Mouse (Mus musculus) intestine, postnatal 0 days (tissue): ENCODE measurements around the gene Cntnap5a. TPM values are rescaled to one million over a fixed set of nuclear protein-coding genes. Genes with fewer than 3 reads are reported as not detected.

ENCODE experiments used
- ATAC-seq: fragments of 200-750 bp; cut with Nextera tagmentation; 2 replicates; pipeline ENCODE4 v1.8.0; 2017; ENCODE audit warnings: mild to moderate bottlenecking, moderate TSS enrichment, moderate library complexity
- H3K27ac ChIP-seq: fragments of 300-500 bp; sonication (generic); 2 replicates; pipeline ENCODE4 v1.5.1; 2014; ENCODE audit warnings: mild to moderate bottlenecking, low read depth, low read length, moderate library complexity
- H3K27me3 ChIP-seq: fragments of 300-500 bp; sonication (generic); replicated peaks from 2 replicates; pipeline ENCODE4 v1.6.1; 2014; ENCODE audit warnings: low read length, mixed read lengths; ENCODE audit not compliant: control insufficient read depth, insufficient read depth
- H3K36me3 ChIP-seq: fragments of 300-500 bp; sonication (generic); 2 replicates; pipeline ENCODE4 v1.6.1; 2014; ENCODE audit warnings: mild to moderate bottlenecking, moderate library complexity; ENCODE audit not compliant: control insufficient read depth, insufficient read depth
- H3K4me1 ChIP-seq: fragments of 300-500 bp; sonication (generic); replicated peaks from 2 replicates; pipeline ENCODE4 v1.6.1; 2014; ENCODE audit warnings: antibody characterized with exemption, low read length, mixed read lengths; ENCODE audit not compliant: control insufficient read depth, insufficient read depth
- H3K4me2 ChIP-seq: fragments of 300-500 bp; sonication (generic); replicated peaks from 2 replicates; pipeline ENCODE4 v1.6.1; 2014; ENCODE audit warnings: low read depth, mild to moderate bottlenecking, moderate library complexity
- H3K4me3 ChIP-seq: fragments of 300-500 bp; sonication (generic); 2 replicates; pipeline ENCODE4 v1.5.1; 2014; ENCODE audit warnings: low read depth, low read length
- H3K9ac ChIP-seq: fragments of 300-500 bp; sonication (generic); 2 replicates; pipeline ENCODE4 v1.6.1; 2014; ENCODE audit warnings: mild to moderate bottlenecking, low read depth, low read length
- H3K9me3 ChIP-seq: fragments of 300-500 bp; sonication (generic); 2 replicates; pipeline ENCODE4 v1.6.1; 2016; ENCODE audit warnings: mixed run types; ENCODE audit not compliant: control insufficient read depth
- CTCF ChIP-seq: sonication (generic); IDR thresholded peaks from 2 replicates; pipeline ENCODE4 v1.5.1; 2016; ENCODE audit warnings: low read depth, mild to moderate bottlenecking, control low read depth, antibody characterized with exemption, moderate library complexity
- WGBS: fragments of 180-500 bp; shearing (Covaris S2); extraction: QIAGEN DNeasy Blood & Tissue Kit; methylation state at CpG from one replicate; pipeline ENCODE4 v1.1.7; 2014; 5-methylcytosine and 5-hydroxymethylcytosine counted together
- microRNA-seq: library from miRNA; unstranded; fragments of <30 nt; microRNA quantifications from one replicate; pipeline ENCODE4, GENCODE M21; 2016
- polyA plus RNA-seq: library from polyadenylated mRNA; unstranded; fragments of >200 nt; fragmentation: Nextera tagmentation; extraction: Ambion mirVana; gene quantifications from 2 replicates; pipeline ENCODE4 v1.2.1, GENCODE M21; 2015

Cntnap5a gene
- polyA plus RNA-seq, 1 experiment from 2014 or later: 0.07 TPM

DNA sequence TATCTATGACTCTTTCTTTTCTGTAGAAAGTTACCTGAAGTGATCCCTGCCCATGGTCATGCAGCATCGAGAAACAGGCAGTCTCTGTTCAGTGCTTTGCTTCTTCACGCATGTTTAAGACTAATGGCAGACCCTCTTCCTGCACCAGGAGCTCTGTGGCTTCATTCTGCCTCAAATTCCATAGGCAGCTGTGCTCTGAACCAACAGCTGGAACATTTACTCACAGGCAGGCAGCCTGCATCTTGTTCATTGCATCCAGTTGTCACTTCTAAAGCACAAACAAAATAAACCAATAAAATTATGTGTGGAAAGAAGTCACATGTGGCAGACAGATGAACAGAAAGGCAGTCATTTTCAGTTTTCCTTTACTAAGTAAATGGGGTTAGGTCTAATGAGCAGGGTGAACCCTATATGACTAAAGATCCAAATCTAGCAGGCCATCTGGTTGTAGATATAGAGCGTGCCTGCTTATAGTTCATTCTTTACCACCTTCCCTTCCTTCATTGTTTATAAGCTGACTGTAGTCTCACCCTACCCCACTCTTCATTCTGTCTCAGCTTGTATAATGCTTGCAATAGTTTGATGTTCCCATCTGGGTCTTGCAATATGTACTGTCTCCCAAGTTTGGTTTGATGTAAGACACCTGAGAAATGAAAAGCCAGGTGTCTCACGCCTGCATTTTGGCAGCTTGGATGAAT lies 893.6 kb downstream of the Cntnap5a start:
- ATAC-seq: no peak
- 62% methylated on average over 4 of the region's 4 CpGs for WGBS

DNA sequence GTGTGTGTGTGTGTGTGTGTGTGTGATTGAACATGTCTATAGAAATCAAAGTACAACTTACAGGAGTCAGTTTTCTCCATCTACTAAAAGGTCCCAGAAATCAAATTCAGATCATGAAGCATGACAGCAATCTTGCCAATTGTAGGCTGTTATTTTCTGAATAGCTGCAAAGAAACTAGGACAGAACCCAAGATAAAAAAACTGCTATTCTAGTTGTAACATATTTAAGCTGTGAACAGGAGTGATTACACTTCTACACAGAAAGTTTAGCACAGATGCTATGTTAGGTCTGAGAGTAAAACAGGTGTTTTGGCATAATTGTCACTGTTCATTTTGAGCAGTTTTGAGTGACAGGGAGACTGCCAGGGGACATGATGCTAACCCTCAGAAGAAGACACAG lies 931.7 kb downstream of the Cntnap5a start:
- no peak for ATAC-seq
- no peaks in the 10 kb centered on the region for H3K27me3 ChIP-seq
- no peak overlapping the region for H3K9ac ChIP-seq
- H3K9me3 ChIP-seq: no peaks in the 10 kb centered on the region
- H3K36me3 ChIP-seq: no peaks in the 10 kb centered on the region
- H3K27ac ChIP-seq: no peak overlapping the region
- H3K4me3 ChIP-seq: no peak overlapping the region
- no peak overlapping the region for H3K4me2 ChIP-seq
- TF ChIP-seq CTCF: no peak
- no peaks in the 10 kb centered on the region for H3K4me1 ChIP-seq

More for the DNA sequence above, 893.6 kb downstream of the Cntnap5a start:
- Histone ChIP-seq H3K9ac (no peak overlapping the region), H3K27me3 (no peaks in the 10 kb centered on the region), H3K4me2 (no peak overlapping the region), H3K4me1 (no peaks in the 10 kb centered on the region), H3K36me3 (no peaks in the 10 kb centered on the region), H3K27ac (no peak overlapping the region), H3K9me3 (no peaks in the 10 kb centered on the region), H3K4me3 (no peak overlapping the region)
- TF ChIP-seq CTCF: no peak

Small RNAs within 50 kb of the gene (microRNA-seq; reads per million reads assigned to microRNA genes)
- gene Gm23393: not detected
